8 mouse cellular contexts compared by ENCODE assay signal in genomic region chr7:118855877-118856304, GRCm38 (mm10). TPM values are rescaled to one million over a fixed set of nuclear protein-coding genes. Genes with fewer than 3 reads are reported as not detected.
DNase-seq lines count a peak whose midpoint lies in the region; ATAC-seq and TF ChIP-seq lines count a peak whose summit lies in the region.

Gene Knop1 (minus strand): TSS chr7:118856254.

- peak within 1 kb of the TSS; percentile 79 for H3K4me3 ChIP-seq in spleen, adult 2 months (ENCODE audit: extremely low read depth, insufficient read depth, insufficient read length)
- H3K4me3 ChIP-seq in cortical plate, adult 2 months (ENCODE audit: insufficient read depth, low read length), result peak within 1 kb of the TSS; percentile 74
- peak within 1 kb of the TSS; percentile 89 for H3K4me3 ChIP-seq in heart, embryonic 11.5 days (ENCODE audit: low read depth, low read length)
- H3K4me3 ChIP-seq in midbrain, postnatal 0 days (ENCODE audit: low read depth, low read length), result peak within 1 kb of the TSS; percentile 83

- no peak for TF ChIP-seq POLR2A in spleen, adult 2 months (IDR thresholded peaks at IDR 0.05; ENCODE audit: low read depth, low read length)
- no peak for TF ChIP-seq POLR2A in cortical plate, adult 2 months (IDR thresholded peaks at IDR 0.05; ENCODE audit: extremely low read depth, insufficient read depth, low read length)

- no peaks in the 10 kb centered on the region for H3K27me3 ChIP-seq in spleen, adult 2 months (ENCODE audit: control insufficient read depth, insufficient read depth, low read length)
- H3K27me3 ChIP-seq in heart, embryonic 11.5 days (ENCODE audit: control insufficient read depth, insufficient read depth, low read length), result no peaks in the 10 kb centered on the region
- H3K27me3 ChIP-seq in midbrain, postnatal 0 days (ENCODE audit: insufficient read depth, low read length), result no peaks in the 10 kb centered on the region

- no peak for DNase-seq in spleen, adult 2 months (ENCODE audit: low read depth in 1 of 2, low spot score in 2 of 2)
- DNase-seq in spleen, adult 18-20 months, result no peak
- DNase-seq in left cerebral cortex, postnatal 10 days (ENCODE audit: extremely low spot score in 1 of 2, low spot score in 2 of 2), result no peak
- peak; percentile 44 for DNase-seq in midbrain, postnatal 0 days (ENCODE audit: low spot score)
- DNase-seq in cerebellum, postnatal 14 days, result no peak
- no peak for DNase-seq in spleen, postnatal 14 days (ENCODE audit: low spot score in 2 of 2)

- peak within 1 kb of the TSS; percentile 70 for H3K4me2 ChIP-seq in heart, embryonic 11.5 days
- H3K4me2 ChIP-seq in midbrain, postnatal 0 days (ENCODE audit: low read depth, low read length, poor library complexity, severe bottlenecking), result peak within 1 kb of the TSS; percentile 67

- intact Hi-C loops in left cerebral cortex, postnatal 10 days (cut with DNase I), result loop anchor here (5.0 kb wide), 1 partner anchor 136 kb away; no protein-coding TSS in a partner anchor

- H3K27ac ChIP-seq in spleen, adult 2 months (ENCODE audit: insufficient read depth, low read length), result peak within 1 kb of the TSS; percentile 38; the same call in 1 of the 2 replicates
- H3K27ac ChIP-seq in cortical plate, adult 2 months (ENCODE audit: insufficient read depth, low read length), result 0 out of 2 replicates have a peak within 1 kb of the TSS, but pooled peaks have one; percentile 22
- peak within 1 kb of the TSS; percentile 35; the same call in 1 of the 2 replicates for H3K27ac ChIP-seq in heart, embryonic 11.5 days (ENCODE audit: low read depth, low read length)
- peak within 1 kb of the TSS; percentile 74 for H3K27ac ChIP-seq in midbrain, postnatal 0 days (ENCODE audit: low read depth, low read length)

- TF ChIP-seq CTCF in spleen, adult 2 months (IDR thresholded peaks at IDR 0.05; ENCODE audit: extremely low read depth, insufficient read depth, insufficient read length, insufficient replicate concordance), result no peak
- no peak for TF ChIP-seq CTCF in cortical plate, adult 2 months (IDR thresholded peaks at IDR 0.05; ENCODE audit: extremely low read depth, insufficient read depth, low read length)
- TF ChIP-seq CTCF in midbrain, postnatal 0 days (IDR thresholded peaks at IDR 0.05), result no peak

- H3K4me1 ChIP-seq in spleen, adult 2 months (ENCODE audit: control insufficient read depth, insufficient read depth, insufficient read length), result peaks cover 2% of the 10 kb centered on the region; the same call in 1 of the 2 replicates
- peaks cover 2% of the 10 kb centered on the region; the same call in 1 of the 2 replicates for H3K4me1 ChIP-seq in cortical plate, adult 2 months (ENCODE audit: control insufficient read depth, insufficient read depth, low read length)
- peaks cover 3% of the 10 kb centered on the region; the same call in 1 of the 2 replicates for H3K4me1 ChIP-seq in heart, embryonic 11.5 days (ENCODE audit: control insufficient read depth, insufficient read depth, low read length)
- H3K4me1 ChIP-seq in midbrain, postnatal 0 days (ENCODE audit: insufficient read depth, low read length), result no peaks in the 10 kb centered on the region

- H3K9me3 ChIP-seq in heart, embryonic 11.5 days (replicated peaks; ENCODE audit: control insufficient read depth, low read length), result no peaks in the 10 kb centered on the region
- H3K9me3 ChIP-seq in midbrain, postnatal 0 days (ENCODE audit: low read length), result no peaks in the 10 kb centered on the region

- WGBS in spleen, adult 2 months, result under 1% methylated on average over 46 of the region's 46 CpGs
- WGBS in heart, embryonic 11.5 days (ENCODE audit: insufficient replicate concordance), result under 1% methylated on average over 46 of the region's 46 CpGs
- under 1% methylated on average over 42 of the region's 46 CpGs for WGBS in midbrain, postnatal 0 days

- peaks cover 4% of the 10 kb centered on the region; the same call in 1 of the 2 replicates for H3K36me3 ChIP-seq in spleen, adult 2 months (ENCODE audit: control insufficient read depth, insufficient read depth, low read length)
- H3K36me3 ChIP-seq in heart, embryonic 11.5 days (ENCODE audit: control insufficient read depth, insufficient read depth, low read length), result peaks cover 11% of the 10 kb centered on the region
- 0 out of 2 replicates have a peak, but pooled peaks cover 16% of the 10 kb centered on the region for H3K36me3 ChIP-seq in midbrain, postnatal 0 days (ENCODE audit: insufficient read depth, low read length)

- peak within 1 kb of the TSS; percentile 82 for H3K9ac ChIP-seq in heart, embryonic 11.5 days (ENCODE audit: low read depth, low read length)
- H3K9ac ChIP-seq in midbrain, postnatal 0 days (replicated peaks; ENCODE audit: low read length, poor library complexity, severe bottlenecking), result peak within 1 kb of the TSS; percentile 72

- peak; percentile 78 for ATAC-seq in heart, embryonic 11.5 days (replicated peaks; ENCODE audit: insufficient number of reproducible peaks, low FRiP score, low TSS enrichment)
- ATAC-seq in midbrain, postnatal 0 days (ENCODE audit: low FRiP score), result peak; percentile 75

RNA-seq across cellular contexts. Expression of gene Knop1, which starts in this region (rescaled TPM):
- 4.1 and 4.5 TPM in 2 replicates for polyA plus RNA-seq in spleen, adult 2 months (2012; rRNA removed)
- 12.0 TPM in 2 replicates for polyA plus RNA-seq in cortical plate, adult 2 months (2012; rRNA removed)
- 65.1 and 78.1 TPM in 2 replicates for polyA plus RNA-seq in heart, embryonic 11.5 days (2014; fragmentation: Nextera tagmentation; extraction: Ambion mirVana)
- 10 to 100 TPM; 42.4 to 43.0 TPM for total RNA-seq in left cerebral cortex, postnatal 10 days (2021)
- 31.6 and 37.5 TPM in 2 replicates for total RNA-seq in midbrain, postnatal 0 days (2014; rRNA removed)
- 67.5 and 73.2 TPM in 2 replicates for polyA plus RNA-seq in midbrain, postnatal 0 days (2015; fragmentation: Nextera tagmentation; extraction: Ambion mirVana)

Comparison
In these comparisons a context has a peak if more than half of its experiments do, and no peak if none do; other contexts are left out.
1. H3K27ac ChIP-seq: peak in every context shown above with its lines; median percentile 74 in midbrain, postnatal 0 days; 38 in spleen, adult 2 months; 35 in heart, embryonic 11.5 days; 22 in cortical plate, adult 2 months.